Mouse (Mus musculus): ENCODE data around the gene Glipr1. TPM values are rescaled to one million over a fixed set of nuclear protein-coding genes. Genes with fewer than 3 reads are reported as not detected.

Glipr1 gene
- total and polyA plus RNA-seq, 3 experiments: 341 to 1,004 (median 471) TPM

GRCm38 (mm10) chr10:111955836-111956235 lies 46.6 kb downstream of the Glipr1 start:
- H3K27ac ChIP-seq (ENCODE audit: insufficient read depth, low read depth): no peak overlapping the region
- H3K4me3 ChIP-seq (replicated peaks in 1 of 3; ENCODE audit: low read depth in 2 of 3, low read length in 2 of 3, poor library complexity in 1 of 3): no peak overlapping the region
- H3K36me3 ChIP-seq (replicated peaks in 1 of 2; ENCODE audit: control insufficient read depth in 1 of 2, insufficient read depth in 1 of 2, low read length in 1 of 2): no peaks in the 10 kb centered on the region
- no peak overlapping the region for H3K4me2 ChIP-seq (ENCODE audit: insufficient read depth, low read depth, poor library complexity, severe bottlenecking)
- H3K27me3 ChIP-seq (replicated peaks): no peaks in the 10 kb centered on the region
- dilution Hi-C loops (cut with MboI; ENCODE audit: extremely low pct_ligation_motif_present, extremely low pct_unique_long_range_greater_than_20kb, low sequenced_read_pairs): no loop called here
- TF ChIP-seq JUN (IDR thresholded peaks at IDR 0.05; ENCODE audit: insufficient read depth, low read depth, low read length) (no peak), JUND (conservative IDR thresholded peaks at IDR 0.05; ENCODE audit: low read depth, low read length) (no peak), EP300 (IDR thresholded peaks at IDR 0.05; ENCODE audit: low read length) (no peak), MAZ (IDR thresholded peaks at IDR 0.05; ENCODE audit: low read depth, low read length) (no peak)
- DNase-seq (ENCODE audit: extremely low read depth): no peak
- in situ Hi-C loops (cut with MboI; ENCODE audit: low pct_ligation_motif_present, low pct_unique_long_range_greater_than_20kb, low sequenced_read_pairs): no loop called here
- H3K9ac ChIP-seq (ENCODE audit: insufficient read depth, low read depth): no peak overlapping the region
- no peaks in the 10 kb centered on the region for H3K79me2 ChIP-seq (replicated peaks; ENCODE audit: control insufficient read depth, extremely low read depth, insufficient read depth, poor library complexity, severe bottlenecking)
- H3K9me3 ChIP-seq (replicated peaks; ENCODE audit: low read length): no peaks in the 10 kb centered on the region
- H3K4me1 ChIP-seq (ENCODE audit: control insufficient read depth in 1 of 2, insufficient read depth in 2 of 2): no peaks in the 10 kb centered on the region

- H3K79me2 ChIP-seq (replicated peaks; ENCODE audit: control insufficient read depth, extremely low read depth, insufficient read depth, poor library complexity, severe bottlenecking): no peaks in the 10 kb centered on the region
- DNase-seq (ENCODE audit: extremely low read depth): no peak
- no peaks in the 10 kb centered on the region for H3K9me3 ChIP-seq (replicated peaks; ENCODE audit: low read length)
- in situ Hi-C loops (cut with MboI; ENCODE audit: low pct_ligation_motif_present, low pct_unique_long_range_greater_than_20kb, low sequenced_read_pairs): loop anchor here (25.0 kb wide), 1 partner anchor 637 kb away; no protein-coding TSS in a partner anchor
- dilution Hi-C loops (cut with MboI; ENCODE audit: extremely low pct_ligation_motif_present, extremely low pct_unique_long_range_greater_than_20kb, low sequenced_read_pairs): no loop called here
- no peaks in the 10 kb centered on the region for H3K4me1 ChIP-seq (ENCODE audit: control insufficient read depth in 1 of 2, insufficient read depth in 2 of 2)
- H3K27me3 ChIP-seq (replicated peaks): no peaks in the 10 kb centered on the region
- no peaks in the 10 kb centered on the region for H3K36me3 ChIP-seq (replicated peaks in 1 of 2; ENCODE audit: control insufficient read depth in 1 of 2, insufficient read depth in 1 of 2, low read length in 1 of 2)
- H3K27ac ChIP-seq (ENCODE audit: insufficient read depth, low read depth): no peak overlapping the region
- TF ChIP-seq MXI1 (IDR thresholded peaks at IDR 0.05; ENCODE audit: low read depth, low read length) (no peak), TBP (conservative IDR thresholded peaks at IDR 0.05; ENCODE audit: low read depth, low read length) (no peak), CTCF (conservative IDR thresholded peaks at IDR 0.05 in 1 of 2, IDR thresholded peaks at IDR 0.05 in 1 of 2; ENCODE audit: low read depth in 2 of 2, low read length in 2 of 2) (no peak), POLR2A (IDR thresholded peaks at IDR 0.05; ENCODE audit: low read depth, low read length) (no peak), MAFK (IDR thresholded peaks at IDR 0.05; ENCODE audit: insufficient replicate concordance, low read length) (no peak), E2F4 (IDR thresholded peaks at IDR 0.05; ENCODE audit: insufficient replicate concordance, low read depth, low read length) (no peak), USF2 (conservative IDR thresholded peaks at IDR 0.05; ENCODE audit: low read depth, low read length) (no peak), RCOR1 (conservative IDR thresholded peaks at IDR 0.05; ENCODE audit: low read depth, low read length) (no peak), USF1 (IDR thresholded peaks at IDR 0.05; ENCODE audit: low read depth, low read length) (no peak), JUN (IDR thresholded peaks at IDR 0.05; ENCODE audit: insufficient read depth, low read depth, low read length) (no peak), NRF1 (IDR thresholded peaks at IDR 0.05; ENCODE audit: low read depth, low read length) (no peak), ZMIZ1 (IDR thresholded peaks at IDR 0.05; ENCODE audit: low read depth, low read length) (no peak), BHLHE40 (IDR thresholded peaks at IDR 0.05; ENCODE audit: low read depth, low read length) (no peak), CHD2 (IDR thresholded peaks at IDR 0.05; ENCODE audit: low read length) (no peak)
- no peak overlapping the region for H3K9ac ChIP-seq (ENCODE audit: insufficient read depth, low read depth)
- H3K4me2 ChIP-seq (ENCODE audit: insufficient read depth, low read depth, poor library complexity, severe bottlenecking): no peak overlapping the region
- no peak overlapping the region for H3K4me3 ChIP-seq (replicated peaks in 1 of 3; ENCODE audit: low read depth in 2 of 3, low read length in 2 of 3, poor library complexity in 1 of 3)
Observed at GRCm38 (mm10) chr10:111949008-111949407, 53.4 kb downstream of the Glipr1 start.

All from CH12.LX (cell line).